Mouse (Mus musculus) hindbrain, embryonic 12.5 days (tissue): ENCODE measurements around the gene Jhy. TPM values are rescaled to one million over a fixed set of nuclear protein-coding genes. Genes with fewer than 3 reads are reported as not detected.

Experiments used
- ATAC-seq: fragments of 200-750 bp; cut with Nextera tagmentation; 2 replicates; pipeline ENCODE4 v1.8.0; 2017; ENCODE audit warnings: moderate TSS enrichment; ENCODE audit not compliant: low FRiP score
- H3K27ac ChIP-seq: fragments of 300-500 bp; sonication (generic); 2 replicates; pipeline ENCODE4 v1.5.1; 2016; ENCODE audit warnings: mild to moderate bottlenecking
- H3K27me3 ChIP-seq: fragments of 300-500 bp; sonication (generic); 2 replicates; pipeline ENCODE4 v1.6.1; 2016; ENCODE audit warnings: mild to moderate bottlenecking
- H3K36me3 ChIP-seq: fragments of 300-500 bp; sonication (generic); 2 replicates; pipeline ENCODE4 v1.6.1; 2016; ENCODE audit warnings: mild to moderate bottlenecking
- H3K4me1 ChIP-seq: fragments of 300-500 bp; sonication (generic); 2 replicates; pipeline ENCODE4 v1.6.1; 2016
- H3K4me2 ChIP-seq: fragments of 300-500 bp; sonication (generic); replicated peaks from 2 replicates; pipeline ENCODE4 v1.6.1; 2016; ENCODE audit warnings: mild to moderate bottlenecking
- H3K4me3 ChIP-seq: fragments of 300-500 bp; sonication (generic); 2 replicates; pipeline ENCODE4 v1.5.1; 2016; ENCODE audit warnings: mild to moderate bottlenecking
- H3K9ac ChIP-seq: fragments of 300-500 bp; sonication (generic); 2 replicates; pipeline ENCODE4 v1.6.1; 2016; ENCODE audit warnings: mild to moderate bottlenecking, moderate library complexity
- H3K9me3 ChIP-seq: fragments of 300-500 bp; sonication (generic); replicated peaks from 2 replicates; pipeline ENCODE4 v1.6.1; 2016; ENCODE audit warnings: mild to moderate bottlenecking
- WGBS: fragments of 180-500 bp; shearing (Covaris S2); methylation state at CpG from one replicate; pipeline ENCODE4 v1.1.7; 2016; 5-methylcytosine and 5-hydroxymethylcytosine counted together
- polyA plus RNA-seq: library from polyadenylated mRNA; unstranded; fragments of >200 nt; fragmentation: Nextera tagmentation; extraction: Ambion mirVana; gene quantifications from 2 replicates; pipeline ENCODE4 v1.2.1, GENCODE M21; 2016

Jhy gene
- polyA plus RNA-seq, 1 experiment from 2014 or later: 3.1 TPM

DNA sequence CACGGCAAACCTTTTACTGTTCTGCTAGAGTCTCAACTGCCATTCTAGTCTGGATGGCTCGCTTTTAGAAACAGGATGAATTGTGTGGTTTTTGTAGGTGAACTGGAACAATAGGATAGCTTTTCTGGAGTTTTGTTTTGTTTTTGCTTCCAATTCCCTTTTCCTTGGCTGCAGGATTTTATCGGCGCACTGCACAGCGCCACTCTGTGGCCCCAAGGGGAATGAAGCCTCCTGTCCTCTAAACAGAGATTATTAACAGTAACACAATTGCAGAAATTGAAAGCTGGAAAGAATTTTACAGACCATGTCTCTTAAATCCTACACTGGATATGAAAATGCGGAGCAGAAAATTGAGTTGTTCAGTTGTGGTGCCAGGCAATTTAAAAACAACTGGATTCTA, 18.6 kb upstream of the Jhy start:
- Histone ChIP-seq H3K27ac (no peak overlapping the region), H3K9me3 (no peaks in the 10 kb centered on the region; the same call in 1 of the 2 replicates), H3K4me3 (no peak overlapping the region), H3K9ac (no peak overlapping the region), H3K36me3 (no peaks in the 10 kb centered on the region), H3K4me2 (no peak overlapping the region), H3K4me1 (no peaks in the 10 kb centered on the region), H3K27me3 (no peaks in the 10 kb centered on the region)
- ATAC-seq: no peak
- 39% methylated on average over 6 of the region's 6 CpGs for WGBS

DNA sequence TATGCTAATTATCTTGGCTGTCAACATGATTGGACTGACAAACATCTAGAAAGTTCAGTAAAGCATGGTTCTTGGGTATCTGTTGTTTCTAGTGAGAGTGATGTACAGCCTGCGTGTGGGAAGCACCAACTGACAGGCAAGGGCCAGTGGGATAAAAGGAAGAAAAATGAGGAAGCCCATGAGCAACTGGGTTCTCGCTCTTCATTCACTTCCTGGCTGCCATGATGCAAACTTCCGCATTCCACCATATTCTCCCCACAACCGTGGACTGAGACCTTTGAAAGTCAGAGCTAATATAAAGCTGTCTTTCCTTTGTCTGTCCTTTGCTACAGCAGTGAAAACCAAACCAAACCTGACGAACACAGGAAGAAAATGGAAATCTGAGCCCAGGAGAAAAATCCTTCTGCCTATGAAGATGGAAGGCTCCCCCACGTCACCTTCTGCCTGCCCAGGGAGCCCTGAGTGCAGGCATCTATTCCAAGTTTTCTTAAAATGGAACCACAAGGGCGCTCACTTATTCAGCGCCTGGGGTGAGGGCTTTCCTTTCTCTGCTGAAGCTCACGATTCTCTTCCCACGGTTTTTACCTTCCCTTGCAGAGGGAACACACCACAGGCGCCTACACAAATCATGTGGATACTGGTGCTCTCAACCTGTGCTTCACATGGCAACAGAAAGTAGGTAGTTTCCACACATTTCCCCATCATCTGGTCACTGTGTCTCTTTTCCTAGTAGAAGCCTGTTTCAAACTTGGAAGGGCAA, 10.3 kb upstream of the Jhy start:
- Histone ChIP-seq H3K4me2 (no peak overlapping the region), H3K36me3 (no peaks in the 10 kb centered on the region), H3K9ac (no peak overlapping the region), H3K4me3 (no peak overlapping the region), H3K9me3 (no peaks in the 10 kb centered on the region; the same call in 1 of the 2 replicates), H3K4me1 (no peaks in the 10 kb centered on the region), H3K27me3 (no peaks in the 10 kb centered on the region), H3K27ac (no peak overlapping the region)
- no peak for ATAC-seq
- WGBS: 77% methylated on average over 11 of the region's 11 CpGs

DNA sequence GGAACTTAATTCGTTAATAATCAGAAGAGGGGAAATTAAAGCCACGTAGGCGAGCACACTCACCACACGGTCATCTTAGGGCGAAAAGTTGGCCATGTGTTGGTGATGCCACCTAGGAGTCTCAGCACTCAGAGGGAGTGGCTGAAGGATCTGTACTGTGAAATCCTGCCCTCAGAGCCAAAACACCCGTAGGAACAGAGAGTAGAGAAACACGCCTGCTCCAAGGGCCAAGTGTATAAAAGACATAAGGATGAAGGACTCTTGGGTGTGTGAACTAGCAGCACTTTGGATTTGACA, 448 bp upstream of the Jhy start:
- Histone ChIP-seq H3K27ac (no peak overlapping the region), H3K4me2 (peak overlapping the region; percentile 96), H3K9ac (peak overlapping the region; percentile 67), H3K4me3 (peak overlapping the region; percentile 51), H3K9me3 (no peaks in the 10 kb centered on the region), H3K36me3 (no peaks in the 10 kb centered on the region), H3K27me3 (peaks cover 61% of the 10 kb centered on the region), H3K4me1 (peaks cover 11% of the 10 kb centered on the region)
- whole genome bisulfite sequencing: 16% methylated on average over 7 of the region's 7 CpGs
- no peak for ATAC-seq

- H3K36me3 ChIP-seq: no peaks in the 10 kb centered on the region
- ATAC-seq: no peak
- peaks cover 61% of the 10 kb centered on the region for H3K27me3 ChIP-seq
- peaks cover 11% of the 10 kb centered on the region for H3K4me1 ChIP-seq
- no peak overlapping the region for H3K27ac ChIP-seq
- H3K9me3 ChIP-seq: no peaks in the 10 kb centered on the region
- H3K9ac ChIP-seq: no peak overlapping the region
- H3K4me2 ChIP-seq: no peak overlapping the region
- 79% methylated on average over 3 of the region's 3 CpGs for WGBS
- no peak overlapping the region for H3K4me3 ChIP-seq
Measured at GRCm38 (mm10) chr9:40961401-40961800, 2.5 kb downstream of the Jhy start.

DNA sequence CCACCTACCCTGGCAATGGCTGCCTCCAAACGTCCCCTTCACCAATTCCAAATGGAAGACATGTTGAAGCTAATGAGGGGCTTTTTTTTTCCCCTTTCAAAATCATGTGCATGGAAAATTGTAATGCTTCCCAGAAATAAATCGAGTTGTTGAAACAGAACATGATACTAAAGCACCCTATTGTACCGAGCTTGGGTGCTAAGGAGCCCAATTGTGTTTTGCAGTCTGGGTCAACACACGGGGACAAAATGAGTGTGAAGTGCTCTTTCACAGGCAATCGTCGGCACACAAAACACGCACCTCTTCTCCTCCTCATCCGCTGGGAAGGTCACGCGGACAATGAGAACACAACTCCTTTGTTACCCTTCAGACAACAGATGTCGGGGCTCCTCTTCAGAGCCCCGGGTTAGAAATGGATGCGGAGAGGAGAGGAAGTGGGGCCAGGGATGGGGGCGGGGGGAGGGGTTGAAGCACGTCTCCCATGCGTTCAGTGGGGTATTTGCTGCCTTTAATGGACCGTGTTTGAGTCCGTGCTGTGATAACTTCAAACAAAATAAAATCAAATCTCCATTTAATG, 14.8 kb downstream of the Jhy start:
- Histone ChIP-seq H3K4me1 (0 out of 2 replicates have a peak, but pooled peaks cover 4% of the 10 kb centered on the region), H3K27me3 (peaks cover 41% of the 10 kb centered on the region), H3K36me3 (no peaks in the 10 kb centered on the region), H3K9me3 (no peaks in the 10 kb centered on the region), H3K4me3 (no peak overlapping the region), H3K27ac (no peak overlapping the region), H3K4me2 (peak overlapping the region; percentile 42), H3K9ac (no peak overlapping the region)
- peak; percentile 78 for ATAC-seq
- WGBS: 22% methylated on average over 18 of the region's 18 CpGs

DNA sequence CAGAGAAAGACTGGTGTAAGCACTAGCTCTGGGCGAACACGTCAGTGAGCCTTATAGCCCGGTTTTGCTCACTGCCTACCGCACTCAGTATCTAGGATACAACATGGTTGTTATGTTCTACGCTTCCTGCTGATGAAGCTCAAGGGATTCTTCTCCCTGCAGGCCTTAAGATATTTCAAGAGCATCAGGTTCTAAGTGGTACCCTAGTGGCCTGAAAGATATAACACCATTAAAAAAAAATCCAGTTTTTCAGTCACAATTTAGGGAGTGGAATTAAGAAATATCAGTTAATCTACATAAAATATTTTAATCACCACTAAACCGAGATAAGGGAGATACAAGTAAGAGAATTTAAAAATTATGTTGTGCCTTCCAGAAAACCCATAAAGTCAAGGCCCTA, 15.4 kb downstream of the Jhy start:
- H3K4me3 ChIP-seq: no peak overlapping the region
- H3K27ac ChIP-seq: no peak overlapping the region
- peaks cover 46% of the 10 kb centered on the region for H3K27me3 ChIP-seq
- whole genome bisulfite sequencing: 89% methylated on average over 6 of the region's 6 CpGs
- H3K36me3 ChIP-seq: no peaks in the 10 kb centered on the region
- ATAC-seq: no peak
- H3K9ac ChIP-seq: no peak overlapping the region
- no peaks in the 10 kb centered on the region for H3K9me3 ChIP-seq
- no peak overlapping the region for H3K4me2 ChIP-seq
- 0 out of 2 replicates have a peak, but pooled peaks cover 4% of the 10 kb centered on the region for H3K4me1 ChIP-seq

- WGBS: 68% methylated on average over 4 of the region's 4 CpGs
- Histone ChIP-seq H3K27ac (no peak overlapping the region), H3K4me1 (0 out of 2 replicates have a peak, but pooled peaks cover 4% of the 10 kb centered on the region), H3K4me3 (no peak overlapping the region), H3K36me3 (no peaks in the 10 kb centered on the region), H3K9ac (no peak overlapping the region), H3K9me3 (no peaks in the 10 kb centered on the region), H3K4me2 (no peak overlapping the region), H3K27me3 (peaks cover 45% of the 10 kb centered on the region)
- no peak for ATAC-seq
Measured at GRCm38 (mm10) chr9:40947131-40947530, 16.8 kb downstream of the Jhy start.

GRCm38 (mm10) chr9:40937425-40937824, 26.5 kb downstream of the Jhy start:
- WGBS: 74% methylated on average over 7 of the region's 7 CpGs
- no peak for ATAC-seq
- no peak overlapping the region for H3K27ac ChIP-seq
- no peak overlapping the region for H3K4me3 ChIP-seq
- no peaks in the 10 kb centered on the region for H3K9me3 ChIP-seq
- no peak overlapping the region for H3K9ac ChIP-seq
- H3K4me2 ChIP-seq: no peak overlapping the region
- H3K27me3 ChIP-seq: peaks cover 5% of the 10 kb centered on the region; the same call in 1 of the 2 replicates
- no peaks in the 10 kb centered on the region for H3K4me1 ChIP-seq
- no peaks in the 10 kb centered on the region for H3K36me3 ChIP-seq

DNA sequence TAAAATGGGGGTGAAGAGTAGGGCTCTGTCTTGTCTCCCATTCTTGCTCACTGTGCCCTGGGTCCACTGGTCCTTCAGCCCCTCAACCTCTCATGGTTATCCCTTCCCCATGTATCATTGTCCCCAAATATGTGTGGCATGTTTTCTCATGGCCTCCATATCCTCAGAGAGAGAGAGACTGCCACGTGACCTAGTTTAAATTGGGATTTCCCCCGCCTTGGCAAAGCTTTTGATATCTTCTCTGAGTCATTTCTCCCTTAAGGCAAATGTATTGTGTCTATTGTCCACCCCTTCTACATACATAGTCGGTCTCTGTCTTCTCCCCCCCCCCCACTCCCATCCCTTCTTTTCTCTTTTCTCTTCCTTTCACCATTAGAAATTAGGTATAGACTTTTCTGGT, 30.6 kb downstream of the Jhy start:
- WGBS: 78% methylated on average over 3 of the region's 3 CpGs
- Histone ChIP-seq H3K9ac (no peak overlapping the region), H3K9me3 (no peaks in the 10 kb centered on the region), H3K27me3 (no peaks in the 10 kb centered on the region; the same call in 1 of the 2 replicates), H3K4me1 (no peaks in the 10 kb centered on the region), H3K4me2 (no peak overlapping the region), H3K27ac (no peak overlapping the region), H3K36me3 (no peaks in the 10 kb centered on the region), H3K4me3 (no peak overlapping the region)
- no peak for ATAC-seq

GRCm38 (mm10) chr9:40927351-40927980, 36.5 kb downstream of the Jhy start:
- H3K9ac ChIP-seq: no peak overlapping the region
- no peaks in the 10 kb centered on the region for H3K36me3 ChIP-seq
- no peak overlapping the region for H3K4me2 ChIP-seq
- no peak for ATAC-seq
- 82% methylated on average over 17 of the region's 17 CpGs for WGBS
- no peaks in the 10 kb centered on the region for H3K9me3 ChIP-seq
- H3K27me3 ChIP-seq: no peaks in the 10 kb centered on the region; the same call in 1 of the 2 replicates
- no peak overlapping the region for H3K27ac ChIP-seq
- no peak overlapping the region for H3K4me3 ChIP-seq
- H3K4me1 ChIP-seq: no peaks in the 10 kb centered on the region

GRCm38 (mm10) chr9:40917871-40918613, 45.9 kb downstream of the Jhy start:
- no peak overlapping the region for H3K27ac ChIP-seq
- WGBS: 67% methylated on average over 12 of the region's 12 CpGs

DNA sequence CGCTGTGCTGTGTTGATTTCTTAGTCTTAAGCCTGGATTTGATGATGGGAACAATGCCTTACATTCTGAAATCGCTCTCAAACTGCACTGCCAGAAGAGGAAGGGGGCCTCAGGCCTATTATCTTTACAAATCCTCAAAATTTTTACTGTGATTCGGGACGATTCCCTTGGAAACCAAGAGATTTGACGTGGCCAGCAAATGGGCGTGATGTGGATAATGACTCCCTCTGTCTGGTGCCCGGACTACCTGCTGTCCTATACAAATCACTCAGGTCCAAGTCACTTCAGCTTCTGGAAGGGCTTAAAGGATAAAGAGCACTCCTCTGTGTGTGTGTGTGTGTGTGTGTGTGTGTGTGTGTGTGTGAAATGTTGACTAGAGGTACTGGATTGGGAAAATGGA, 55.0 kb downstream of the Jhy start:
- H3K4me3 ChIP-seq: no peak overlapping the region
- no peak overlapping the region for H3K27ac ChIP-seq
- no peaks in the 10 kb centered on the region for H3K36me3 ChIP-seq
- H3K9ac ChIP-seq: no peak overlapping the region
- 0 out of 2 replicates have a peak, but pooled peaks cover 7% of the 10 kb centered on the region for H3K4me1 ChIP-seq
- no peaks in the 10 kb centered on the region for H3K9me3 ChIP-seq
- H3K27me3 ChIP-seq: no peaks in the 10 kb centered on the region
- no peak for ATAC-seq
- WGBS: 39% methylated on average over 7 of the region's 7 CpGs
- no peak overlapping the region for H3K4me2 ChIP-seq

More at GRCm38 (mm10) chr9:40917871-40918613, 45.9 kb downstream of the Jhy start:
- H3K9ac ChIP-seq: no peak overlapping the region
- no peak overlapping the region for H3K4me2 ChIP-seq
- no peaks in the 10 kb centered on the region for H3K36me3 ChIP-seq
- H3K27me3 ChIP-seq: no peaks in the 10 kb centered on the region
- no peak overlapping the region for H3K4me3 ChIP-seq
- 0 out of 2 replicates have a peak, but pooled peaks cover 6% of the 10 kb centered on the region for H3K4me1 ChIP-seq
- ATAC-seq: no peak
- H3K9me3 ChIP-seq: no peaks in the 10 kb centered on the region
